Mouse (Mus musculus) adrenal gland, postnatal 14 days (tissue): ENCODE results near the gene Ptdss2. TPM values are rescaled to one million over a fixed set of nuclear protein-coding genes. Genes with fewer than 3 reads are reported as not detected.
A peak's percentile ranks its signal among the peaks of the same experiment; 100 is the strongest.

Experiments
- DNase-seq: peaks from one replicate; pipeline ENCODE4 v3.0.0; 2021; ENCODE audit warnings: mixed read lengths
- total RNA-seq: library from RNA; stranded (reverse); gene quantifications from 2 replicates; pipeline ENCODE4 v1.2.3, GENCODE M21; 2021

Ptdss2 gene
- total RNA-seq, 1 experiment from 2014 or later: 46.2 TPM

DNA sequence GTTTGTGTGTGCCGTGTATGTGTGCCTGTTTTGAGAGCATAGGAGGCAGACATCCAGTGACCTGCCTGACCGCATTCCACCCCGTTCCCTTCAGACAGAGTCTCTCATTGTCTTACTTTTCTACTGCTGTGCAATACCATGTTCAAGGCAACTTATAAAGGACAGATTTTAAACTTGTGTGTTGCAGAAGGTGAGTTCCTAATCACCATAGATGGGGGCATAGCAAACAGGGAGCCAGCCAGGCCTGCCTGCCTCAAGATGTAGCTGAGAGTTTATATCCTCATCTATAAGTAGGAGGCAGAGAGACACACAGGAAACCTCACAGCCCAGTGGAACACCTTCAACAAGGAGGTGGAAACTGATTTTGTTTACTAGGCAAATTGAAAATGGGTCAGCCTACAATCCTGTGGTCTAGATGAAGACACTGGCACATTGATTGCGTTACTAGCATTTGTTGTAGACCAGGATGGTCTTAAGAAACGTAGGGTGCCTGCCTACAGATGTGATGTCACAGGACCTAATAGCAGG lies 51.2 kb downstream of the Ptdss2 start:
- no peak for DNase-seq

DNA sequence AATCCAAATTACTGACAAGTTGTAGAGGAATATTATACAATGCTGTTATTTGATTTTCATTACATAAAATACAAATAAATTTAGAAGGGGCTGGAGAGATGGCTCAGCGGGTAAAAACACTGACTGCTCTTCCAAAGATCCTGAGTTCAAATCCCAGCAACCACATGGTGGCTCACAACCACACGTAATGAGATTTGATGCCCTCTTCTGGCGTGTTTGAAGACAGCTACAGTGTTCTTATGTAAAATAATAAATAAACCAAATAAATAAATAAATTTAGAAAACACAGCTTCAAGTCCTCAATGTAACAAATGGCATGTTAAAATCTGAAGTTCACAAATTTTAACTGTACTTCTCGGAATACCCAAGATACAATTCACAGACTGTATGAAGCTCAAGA lies 52.9 kb downstream of the Ptdss2 start:
- DNase-seq: no peak

DNA sequence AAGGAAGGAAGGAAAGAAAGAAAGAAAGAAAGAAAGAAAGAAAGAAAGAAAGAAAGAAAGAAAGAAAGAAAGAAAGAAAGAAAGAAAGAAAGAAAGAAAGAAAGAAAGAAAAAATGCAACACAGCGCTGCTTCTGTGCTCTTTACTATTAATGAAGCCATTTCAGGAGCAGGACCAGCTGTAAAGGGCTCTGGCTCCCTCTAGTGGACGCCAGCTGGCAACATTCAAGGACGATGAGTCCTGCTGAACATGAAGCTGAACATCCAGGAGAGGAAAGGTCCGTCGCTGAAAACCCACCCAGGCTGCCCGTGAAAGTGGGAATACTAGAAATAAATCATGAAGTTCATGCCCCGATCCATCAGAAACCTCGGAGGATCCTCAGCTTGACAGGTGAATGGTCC lies 54.0 kb downstream of the Ptdss2 start:
- DNase-seq: peak; percentile 93

DNA sequence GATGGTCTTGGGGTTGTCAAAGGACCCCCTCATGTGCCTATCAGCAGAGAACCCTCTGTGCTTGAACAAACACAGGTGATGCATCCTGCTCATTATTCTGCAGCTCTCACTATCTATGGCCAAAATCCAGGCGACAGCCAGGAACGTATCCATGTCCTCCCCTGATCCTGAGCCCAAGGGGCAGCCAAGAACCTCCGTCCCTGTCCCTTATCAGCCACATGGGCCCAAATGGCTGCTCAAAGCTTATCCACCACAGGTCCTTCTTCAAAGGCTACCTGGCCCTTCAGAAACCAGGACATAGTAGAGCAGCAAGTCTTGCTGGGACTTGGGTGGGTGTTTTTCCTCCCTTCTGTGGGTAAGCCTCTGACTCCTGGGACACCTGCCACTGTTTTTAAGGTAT lies 66.0 kb downstream of the Ptdss2 start:
- DNase-seq: no peak

DNA sequence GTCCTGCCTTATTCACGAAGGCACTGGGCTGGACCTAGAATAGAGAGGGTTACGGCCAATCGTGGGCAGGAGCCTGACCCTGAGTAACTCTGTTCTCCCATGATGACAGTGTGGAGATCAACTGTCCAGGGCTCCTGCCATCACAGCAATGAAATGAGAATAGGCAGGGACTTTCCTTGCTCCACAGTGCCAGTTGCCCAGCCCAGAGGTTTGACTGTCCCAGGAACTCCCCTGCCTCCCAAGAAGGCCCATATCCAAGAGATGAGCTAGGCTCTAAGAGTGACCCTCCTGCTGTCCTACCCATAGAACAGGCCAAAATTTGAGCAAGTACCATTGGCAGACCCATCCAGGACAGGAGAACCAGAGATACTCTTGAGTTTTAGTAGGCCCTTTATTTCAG lies 66.6 kb downstream of the Ptdss2 start:
- no peak for DNase-seq

DNA sequence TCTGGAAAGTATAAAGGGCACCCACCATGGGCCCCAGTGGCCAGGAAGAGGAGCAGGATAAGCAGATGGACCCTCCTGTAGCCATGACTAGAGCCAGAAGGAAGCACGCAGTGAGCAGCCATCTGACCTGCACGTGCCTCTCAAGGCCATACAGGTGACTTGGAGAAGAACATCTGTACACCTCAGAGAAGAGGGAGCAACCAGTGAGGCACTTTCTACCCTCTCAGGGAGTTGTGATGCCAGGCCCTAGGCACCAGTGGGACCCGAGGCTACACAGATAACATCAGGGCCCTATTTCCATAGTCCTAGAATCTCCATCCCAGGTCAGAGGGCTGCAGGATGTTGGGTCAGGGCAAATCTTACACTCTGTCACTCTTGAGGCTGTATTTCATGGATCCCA lies 68.0 kb downstream of the Ptdss2 start:
- no peak for DNase-seq

DNA sequence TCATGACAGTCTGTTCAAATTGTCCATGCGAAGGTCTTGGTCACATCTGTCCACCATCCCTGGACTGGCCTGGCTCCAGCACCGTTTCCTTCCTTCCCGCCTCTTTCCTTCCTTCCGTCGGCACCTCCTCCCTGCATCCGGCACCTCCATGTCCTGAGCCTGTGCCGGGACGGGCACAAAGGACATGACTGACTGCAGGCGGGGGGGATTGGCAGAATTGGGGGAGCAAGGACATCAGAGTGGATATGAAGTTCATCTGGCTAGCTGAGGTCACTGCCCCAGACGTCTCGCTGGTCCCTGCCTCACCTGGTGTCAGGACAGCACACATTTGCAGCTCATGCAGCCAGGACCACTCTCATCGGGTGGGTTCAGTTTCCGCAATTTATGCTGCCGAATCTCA lies 68.9 kb downstream of the Ptdss2 start:
- DNase-seq: peak; percentile 58

DNA sequence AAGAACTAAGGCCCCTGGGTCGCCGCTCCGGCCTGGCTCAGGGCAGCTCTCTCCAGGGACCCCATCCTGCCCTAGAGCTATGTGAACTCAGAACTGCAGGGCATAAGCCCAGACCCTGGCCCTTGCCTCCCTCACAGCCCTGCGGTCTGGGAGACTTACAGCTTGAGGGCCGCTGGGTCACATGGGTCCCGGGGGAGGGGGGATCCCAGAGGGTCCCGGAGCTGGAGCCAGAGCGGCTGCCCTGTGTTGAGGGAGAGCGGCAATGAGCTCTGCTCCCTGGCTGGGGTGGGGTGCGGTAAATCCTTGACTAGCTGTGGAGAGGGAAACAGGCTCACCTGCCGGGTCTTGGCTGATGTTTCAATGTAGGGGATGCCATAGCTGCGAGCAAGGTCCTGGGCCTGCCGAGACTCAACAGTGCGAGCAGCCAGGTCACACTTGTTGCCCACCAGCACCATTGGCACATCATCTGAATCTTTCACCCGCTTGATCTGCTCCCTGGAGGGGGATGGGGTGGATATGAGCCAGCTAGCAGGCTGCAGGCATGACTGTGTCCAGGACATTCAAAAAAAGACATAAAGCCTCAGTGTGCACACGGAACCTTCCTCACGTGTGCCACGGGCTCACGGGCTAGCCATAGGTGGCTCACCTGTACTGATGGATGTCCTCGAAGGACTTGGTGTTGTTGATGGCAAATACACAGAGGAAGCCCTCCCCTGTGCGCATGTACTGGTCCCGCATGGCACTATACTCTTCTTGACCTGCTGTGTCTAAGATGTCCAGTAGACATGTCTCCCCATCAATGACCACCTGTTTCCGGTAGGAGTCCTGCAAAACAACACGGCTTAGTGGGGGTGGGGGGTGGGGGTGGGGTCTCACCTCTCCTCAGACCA lies 69.9 kb downstream of the Ptdss2 start:
- no peak for DNase-seq

DNA sequence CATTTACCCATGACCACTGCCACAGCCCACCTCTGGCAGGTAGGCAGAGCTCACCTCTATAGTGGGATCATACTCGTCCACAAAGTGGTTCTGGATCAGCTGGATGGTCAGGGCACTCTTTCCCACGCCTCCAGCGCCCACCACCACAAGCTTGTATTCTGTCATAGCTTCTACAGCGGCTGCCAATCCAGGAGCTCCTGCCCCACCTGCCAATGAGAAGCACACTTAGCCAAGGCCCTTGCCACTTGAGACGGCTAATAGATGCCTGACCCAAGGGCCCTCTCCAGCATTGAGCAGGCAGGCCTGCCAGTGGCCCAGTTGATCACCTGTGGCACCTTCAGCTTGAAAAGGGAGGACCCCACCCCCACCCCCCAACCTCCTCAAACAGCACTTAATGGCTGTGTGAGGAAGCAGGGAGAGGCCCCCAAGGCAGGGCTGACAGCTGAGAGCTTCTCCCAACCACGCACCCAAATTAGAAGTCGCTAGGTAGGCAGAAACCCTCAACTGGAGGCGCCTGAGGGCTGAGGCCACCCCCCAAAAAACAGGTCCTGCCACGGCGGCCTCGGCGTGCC lies 70.7 kb downstream of the Ptdss2 start:
- DNase-seq: no peak

DNA sequence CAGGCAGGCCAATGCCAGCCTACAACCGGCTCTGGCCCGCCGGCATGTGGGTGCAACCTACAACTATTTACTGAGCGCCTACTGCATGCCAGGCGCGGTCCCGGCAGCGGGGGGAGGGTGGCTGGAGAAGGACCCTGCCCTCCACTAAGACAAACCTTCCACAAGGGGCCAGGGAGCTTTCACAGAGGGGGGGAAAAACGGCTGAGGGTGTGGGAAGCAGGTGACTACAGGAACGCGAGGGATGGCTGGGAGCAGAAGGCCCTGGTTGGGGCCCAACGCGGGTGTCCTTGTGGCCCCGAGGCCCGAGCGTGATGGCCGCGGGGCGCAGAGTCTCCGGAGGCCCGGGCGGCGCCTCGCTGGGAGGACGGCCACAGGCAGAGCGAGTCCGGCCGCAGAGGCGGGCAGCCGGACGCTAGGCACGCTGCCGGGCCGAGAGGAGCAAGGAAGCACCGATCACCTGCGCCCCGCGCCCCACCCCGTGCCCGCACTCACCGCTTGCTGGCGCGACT lies 71.2 kb downstream of the Ptdss2 start:
- no peak for DNase-seq

DNA sequence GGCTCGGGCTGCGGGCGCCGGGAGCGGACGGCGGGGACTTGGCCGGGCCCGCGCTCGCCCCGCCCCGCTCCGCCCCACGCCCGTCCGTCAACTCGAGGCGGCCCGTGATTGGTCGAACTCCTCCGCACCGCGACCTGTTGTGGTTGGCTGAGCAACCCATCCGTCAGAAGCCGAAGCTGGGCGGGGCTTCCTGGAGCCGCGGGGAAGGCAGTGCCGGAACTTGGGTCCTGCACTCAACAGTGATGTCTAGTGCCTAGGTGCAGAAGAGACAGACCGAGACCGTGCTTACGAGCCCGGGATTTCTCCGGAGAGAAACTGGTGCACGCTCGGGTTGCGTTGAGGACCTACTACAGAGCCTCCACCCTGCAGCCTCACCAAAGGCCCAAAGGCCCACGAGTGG lies 71.8 kb downstream of the Ptdss2 start, which contains the start of the genes Hras and Lrrc56:
Hras (minus strand) TSS at position 58 of the 400 bp plus-strand sequence.
Lrrc56 (plus strand) TSS at position 210 of the 400 bp plus-strand sequence.
- peak; percentile 99 for DNase-seq

DNA sequence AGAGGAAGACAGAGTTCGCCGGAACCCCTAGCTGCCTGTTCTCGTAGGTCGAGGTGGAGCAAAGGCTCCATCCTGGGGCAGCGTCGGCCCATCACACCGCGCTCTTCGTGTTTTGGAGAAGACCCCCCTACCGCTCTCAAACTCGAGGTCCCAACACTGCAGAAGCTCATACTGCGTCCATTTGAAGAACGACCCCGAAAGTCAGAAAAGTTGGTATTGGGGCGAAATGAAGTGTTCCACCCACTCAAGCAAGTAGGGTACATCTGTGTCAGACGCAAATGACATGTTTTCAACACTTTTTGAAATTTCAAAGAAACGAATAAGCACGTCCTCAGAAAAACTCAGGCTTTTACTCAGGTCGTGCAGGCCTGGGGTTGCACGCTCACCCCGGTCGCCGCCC lies 72.2 kb downstream of the Ptdss2 start:
- no peak for DNase-seq

DNA sequence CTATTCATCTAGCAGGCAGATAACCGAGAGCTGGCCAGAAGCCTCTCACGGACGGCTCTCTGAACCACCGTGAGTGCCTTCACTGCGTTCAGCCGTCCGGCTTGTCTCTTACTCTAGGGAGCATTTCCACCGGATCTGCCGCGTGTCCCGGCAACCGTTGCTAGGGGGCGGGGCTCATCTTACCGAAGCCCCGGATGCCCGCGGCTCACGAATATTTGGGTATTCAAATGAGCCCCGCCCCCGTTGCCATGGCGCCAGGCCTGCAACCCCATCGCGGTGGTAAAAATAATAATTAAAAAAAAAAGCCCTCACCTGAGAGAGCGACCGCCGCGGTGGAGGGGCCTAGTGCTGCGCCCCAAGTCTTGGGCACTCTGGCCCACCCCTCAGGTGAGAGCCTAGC lies 72.6 kb downstream of the Ptdss2 start:
- peak; percentile 96 for DNase-seq

DNA sequence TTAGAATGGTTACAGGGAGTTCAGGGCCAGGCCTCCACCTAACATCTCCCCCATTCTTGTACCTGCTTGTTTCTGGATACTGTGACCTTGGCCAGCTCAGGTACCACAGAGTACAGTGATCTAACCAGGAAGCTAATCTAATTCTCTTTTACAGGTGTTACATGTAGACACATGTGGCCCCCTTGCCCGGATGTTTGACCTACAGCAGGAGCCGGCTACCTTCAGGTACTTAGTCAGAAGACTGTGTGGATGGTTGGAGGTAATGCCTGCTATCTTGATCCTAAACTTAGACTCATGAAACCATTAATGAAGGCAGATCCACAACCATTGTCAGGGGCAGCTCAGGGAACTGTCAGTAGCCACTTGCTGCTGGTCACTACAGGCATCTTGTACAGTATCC lies 73.6 kb downstream of the Ptdss2 start:
- no peak for DNase-seq

DNA sequence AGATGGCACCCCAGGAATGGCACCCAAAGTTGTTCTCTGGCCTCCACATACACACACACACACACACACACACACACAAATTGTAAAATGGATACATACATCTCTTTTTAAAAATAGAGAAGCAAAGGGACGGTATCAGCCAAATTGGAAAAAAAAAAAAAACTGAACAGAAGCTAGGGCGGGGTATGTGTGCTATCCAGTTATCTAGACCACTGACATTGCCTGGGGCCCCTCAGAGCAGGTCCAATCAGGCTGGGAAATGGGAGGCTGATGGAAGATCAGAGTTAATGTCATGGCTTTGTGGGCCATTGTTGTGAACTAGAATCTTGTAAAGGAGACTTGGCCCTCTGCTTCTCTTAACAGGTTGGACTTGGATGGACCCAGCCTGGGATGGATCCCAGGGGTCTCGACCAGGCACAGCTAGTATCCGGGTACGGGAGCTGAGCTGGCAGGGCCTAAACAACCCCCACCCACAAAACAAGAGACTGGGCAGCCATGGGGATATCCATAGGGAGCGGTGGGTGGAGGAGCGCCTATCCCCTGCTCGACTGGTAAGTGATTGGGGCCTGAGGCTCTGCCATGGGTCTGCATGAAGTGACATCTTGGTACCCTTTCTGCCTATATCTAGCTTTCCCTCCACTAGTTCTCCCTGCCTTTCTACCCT lies 74.6 kb downstream of the Ptdss2 start:
- no peak for DNase-seq

DNA sequence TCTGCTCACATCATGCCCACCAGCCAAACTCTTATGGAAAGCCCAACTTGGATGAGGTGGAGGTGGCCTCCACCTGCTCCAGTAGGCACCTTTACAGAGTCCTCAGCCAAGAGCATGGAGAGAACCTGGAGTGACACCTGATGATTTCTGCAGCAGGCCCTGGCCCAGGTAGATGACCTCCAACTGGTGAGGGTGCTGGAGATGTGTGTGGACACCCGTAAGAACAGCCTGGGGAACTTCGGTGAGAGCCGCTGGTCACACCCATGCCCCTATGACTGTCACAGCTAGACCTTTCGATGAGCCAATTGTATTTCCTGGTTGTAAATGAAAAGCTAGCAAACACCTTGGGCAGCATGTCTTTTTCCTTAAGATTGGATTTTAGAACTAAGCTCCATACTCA lies 75.9 kb downstream of the Ptdss2 start:
- DNase-seq: no peak

DNA sequence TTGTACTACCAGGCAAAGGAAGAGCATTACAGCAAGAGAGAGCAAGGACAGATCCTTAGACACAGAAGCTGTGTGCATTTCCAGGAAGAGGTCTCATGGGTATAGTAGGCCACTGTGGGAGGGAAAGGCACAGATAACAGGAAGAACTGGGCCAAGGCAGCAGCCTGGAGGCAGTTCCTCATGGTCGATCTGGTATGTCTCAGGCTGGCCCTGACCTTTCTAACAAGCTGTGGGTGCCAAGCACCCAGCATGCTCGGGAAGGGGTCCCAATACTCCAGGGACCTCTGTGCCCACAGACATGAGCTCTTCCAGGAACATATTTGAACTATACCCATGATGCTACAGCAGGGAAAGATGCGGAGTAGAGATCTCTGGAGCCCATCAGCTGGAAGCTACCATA lies 82.4 kb downstream of the Ptdss2 start:
- peak; percentile 51 for DNase-seq

DNA sequence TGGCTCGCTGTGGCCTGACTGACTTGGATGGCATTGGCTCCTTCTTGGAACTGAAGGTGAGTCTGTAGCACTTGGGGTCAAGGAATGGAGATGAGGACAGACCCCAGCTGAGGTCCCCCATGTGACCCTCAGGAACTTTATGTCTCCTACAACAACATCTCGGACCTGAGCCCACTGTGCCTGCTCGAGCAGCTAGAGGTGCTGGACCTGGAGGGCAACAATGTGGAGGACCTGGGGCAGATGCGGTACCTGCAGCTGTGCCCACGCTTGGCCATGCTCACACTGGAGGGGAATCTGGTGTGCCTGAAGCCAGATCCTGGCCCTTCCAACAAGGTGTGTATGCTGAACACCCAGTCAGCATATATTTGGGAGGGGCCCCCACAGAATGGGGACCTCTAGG lies 83.3 kb downstream of the Ptdss2 start:
- DNase-seq: no peak

DNA sequence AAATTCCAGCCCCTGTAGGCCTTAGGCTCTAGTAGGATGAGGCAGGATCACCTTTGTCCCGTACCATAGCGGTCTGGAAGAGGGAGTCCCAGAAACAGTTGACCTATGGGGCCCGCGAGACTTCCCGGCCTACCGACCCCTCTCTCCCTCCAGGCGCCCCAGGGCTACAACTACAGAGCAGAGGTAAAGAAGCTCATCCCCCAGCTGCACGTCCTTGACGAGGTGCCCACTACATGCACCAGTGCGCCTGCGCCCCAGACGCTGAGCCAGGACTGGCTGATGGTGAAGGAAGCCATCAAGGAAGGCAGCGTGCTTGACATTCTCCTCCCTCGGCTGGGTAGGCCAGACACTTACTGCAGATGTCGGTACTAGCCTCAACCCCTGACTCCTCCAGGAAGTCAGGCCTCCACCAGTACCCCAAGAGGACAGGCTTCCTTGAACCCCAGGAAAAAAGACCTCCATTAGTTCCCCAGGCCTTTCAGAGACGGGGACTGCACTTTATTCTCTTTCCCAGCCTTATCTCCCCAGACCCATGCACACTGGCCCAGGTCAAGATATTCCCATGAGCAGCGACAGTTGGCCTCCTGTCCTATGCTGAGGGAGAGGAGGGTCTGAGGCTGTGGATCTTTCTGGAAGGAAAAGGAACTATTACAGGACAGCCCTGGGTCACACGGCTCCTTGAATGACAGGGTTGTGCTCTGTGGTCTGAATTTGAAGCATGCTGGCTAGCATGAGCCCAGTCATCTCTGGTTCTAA lies 84.2 kb downstream of the Ptdss2 start:
- no peak for DNase-seq
